Mouse (Mus musculus) bone marrow macrophage, adult 2 months (primary cell): Measurements from ENCODE around the gene 1700086D15Rik.

Experiments
- CTCF ChIP-seq: IDR thresholded peaks from 2 replicates; pipeline ENCODE4 v1.5.1; 2012; ENCODE audit warnings: low read depth, mild to moderate bottlenecking, low read length, moderate library complexity
- POLR2A ChIP-seq: IDR thresholded peaks from 2 replicates; pipeline ENCODE4 v1.6.1; 2012; ENCODE audit warnings: mild to moderate bottlenecking, low read depth, low read length, borderline replicate concordance

DNA sequence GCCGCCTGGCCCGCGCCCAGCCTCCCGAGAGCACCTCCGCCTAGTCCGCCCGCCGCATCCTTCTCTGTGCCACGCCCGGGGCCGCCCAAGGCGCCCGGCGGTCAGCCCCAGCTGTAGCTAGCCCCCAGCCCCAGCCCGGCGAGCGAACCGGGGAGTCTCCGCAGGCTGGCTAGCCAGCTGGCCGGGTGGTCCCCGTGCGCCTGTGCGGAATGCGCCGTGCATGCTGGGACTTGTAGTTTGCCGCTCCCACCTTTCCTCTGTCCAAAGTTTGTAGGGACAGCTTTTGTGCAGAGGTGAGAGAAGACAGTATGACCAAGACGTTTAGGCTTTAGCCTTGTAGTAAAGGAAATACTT, 3.1 kb upstream of the 1700086D15Rik start, which contains the start of gene Arhgap44:
- no peak for TF ChIP-seq CTCF
- TF ChIP-seq POLR2A = no peak
